Mouse (Mus musculus) embryonic facial prominence, embryonic 10.5 days (tissue): ENCODE measurements around the gene Adamts6. TPM values are rescaled to one million over a fixed set of nuclear protein-coding genes. Genes with fewer than 3 reads are reported as not detected.

Experiments used
- DNase-seq: peaks from one replicate; pipeline ENCODE4 v3.0.0-alpha.2; 2017; ENCODE audit warnings: low spot score
- H3K27ac ChIP-seq: fragments of 300-500 bp; sonication (generic); replicated peaks from 2 replicates; pipeline ENCODE4 v1.5.1; 2016; ENCODE audit warnings: mild to moderate bottlenecking
- H3K27me3 ChIP-seq: fragments of 300-500 bp; sonication (generic); replicated peaks from 2 replicates; pipeline ENCODE4 v1.6.1; 2016; ENCODE audit warnings: low read depth, mild to moderate bottlenecking; ENCODE audit not compliant: poor library complexity, severe bottlenecking
- H3K36me3 ChIP-seq: fragments of 300-500 bp; sonication (generic); replicated peaks from 2 replicates; pipeline ENCODE4 v1.6.1; 2016; ENCODE audit warnings: mild to moderate bottlenecking, moderate library complexity
- H3K4me1 ChIP-seq: fragments of 300-500 bp; sonication (generic); 2 replicates; pipeline ENCODE4 v1.6.1; 2016
- H3K4me3 ChIP-seq: fragments of 300-500 bp; sonication (generic); 2 replicates; pipeline ENCODE4 v1.5.1; 2016; ENCODE audit warnings: mild to moderate bottlenecking, moderate library complexity
- H3K9me3 ChIP-seq: fragments of 300-500 bp; sonication (generic); 2 replicates; pipeline ENCODE4 v1.6.1; 2016; ENCODE audit warnings: mild to moderate bottlenecking
- WGBS: fragments of 180-500 bp; shearing (Covaris S2); methylation state at CpG from one replicate; pipeline ENCODE4 v1.1.7; 2016; 5-methylcytosine and 5-hydroxymethylcytosine counted together
- polyA plus RNA-seq: library from polyadenylated mRNA; unstranded; fragments of >200 nt; fragmentation: Nextera tagmentation; extraction: Ambion mirVana; gene quantifications from 2 replicates; pipeline ENCODE4 v1.2.1, GENCODE M21; 2016

Adamts6 gene
- polyA plus RNA-seq, 1 experiment from 2014 or later: 3.6 TPM

GRCm38 (mm10) chr13:104482426-104483089, 194.9 kb downstream of the Adamts6 start:
- DNase-seq: peak; percentile 64
- H3K27me3 ChIP-seq: no peaks in the 10 kb centered on the region
- H3K4me3 ChIP-seq: no peak overlapping the region
- H3K36me3 ChIP-seq: peaks cover 12% of the 10 kb centered on the region; the same call in 1 of the 2 replicates
- peaks cover 17% of the 10 kb centered on the region for H3K4me1 ChIP-seq
- H3K9me3 ChIP-seq: no peaks in the 10 kb centered on the region
- 39% methylated on average over 8 of the region's 8 CpGs for WGBS
- peak overlapping the region; percentile 66 for H3K27ac ChIP-seq

- no peaks in the 10 kb centered on the region for H3K27me3 ChIP-seq
- 64% methylated on average over 12 of the region's 12 CpGs for WGBS
- H3K9me3 ChIP-seq: no peaks in the 10 kb centered on the region
- peak; percentile 30 for DNase-seq
- H3K4me1 ChIP-seq: peaks cover 17% of the 10 kb centered on the region
- H3K27ac ChIP-seq: peak overlapping the region; percentile 30; the same call in 1 of the 2 replicates
- H3K36me3 ChIP-seq: peaks cover 12% of the 10 kb centered on the region; the same call in 1 of the 2 replicates
- H3K4me3 ChIP-seq: no peak overlapping the region
Measured at GRCm38 (mm10) chr13:104483111-104483722, 195.6 kb downstream of the Adamts6 start.

- H3K9me3 ChIP-seq: no peaks in the 10 kb centered on the region
- H3K4me1 ChIP-seq: no peaks in the 10 kb centered on the region
- no peaks in the 10 kb centered on the region; the same call in 1 of the 2 replicates for H3K36me3 ChIP-seq
- no peak overlapping the region for H3K27ac ChIP-seq
- DNase-seq: no peak
- no peak overlapping the region for H3K4me3 ChIP-seq
- WGBS: 84% methylated on average over 4 of the region's 4 CpGs
- H3K27me3 ChIP-seq: no peaks in the 10 kb centered on the region
Measured at GRCm38 (mm10) chr13:104491046-104491811, 203.6 kb downstream of the Adamts6 start.

- Histone ChIP-seq H3K27ac (no peak overlapping the region), H3K4me1 (no peaks in the 10 kb centered on the region), H3K27me3 (no peaks in the 10 kb centered on the region), H3K9me3 (no peaks in the 10 kb centered on the region), H3K36me3 (no peaks in the 10 kb centered on the region; the same call in 1 of the 2 replicates), H3K4me3 (no peak overlapping the region)
- whole genome bisulfite sequencing: 82% methylated on average over 8 of the region's 8 CpGs
- DNase-seq: no peak
Measured at GRCm38 (mm10) chr13:104493466-104493993, 205.9 kb downstream of the Adamts6 start.

- Histone ChIP-seq H3K27me3 (no peaks in the 10 kb centered on the region), H3K36me3 (no peaks in the 10 kb centered on the region; the same call in 1 of the 2 replicates), H3K27ac (no peak overlapping the region), H3K4me1 (no peaks in the 10 kb centered on the region), H3K9me3 (no peaks in the 10 kb centered on the region), H3K4me3 (no peak overlapping the region)
- WGBS: 77% methylated on average over 8 of the region's 8 CpGs
- no peak for DNase-seq
Measured at GRCm38 (mm10) chr13:104494200-104494873, 206.7 kb downstream of the Adamts6 start.

- Histone ChIP-seq H3K4me3 (no peak overlapping the region), H3K4me1 (peaks cover 5% of the 10 kb centered on the region; the same call in 1 of the 2 replicates)
- DNase-seq: no peak
Measured at GRCm38 (mm10) chr13:104497592-104497991, 210.0 kb downstream of the Adamts6 start.

GRCm38 (mm10) chr13:104498669-104499068, 211.0 kb downstream of the Adamts6 start:
- DNase-seq: no peak
- WGBS: 94% methylated on average over 6 of the region's 6 CpGs
- H3K9me3 ChIP-seq: no peaks in the 10 kb centered on the region
- no peak overlapping the region for H3K27ac ChIP-seq
- no peaks in the 10 kb centered on the region; the same call in 1 of the 2 replicates for H3K36me3 ChIP-seq
- H3K4me3 ChIP-seq: no peak overlapping the region
- peaks cover 5% of the 10 kb centered on the region; the same call in 1 of the 2 replicates for H3K4me1 ChIP-seq
- H3K27me3 ChIP-seq: no peaks in the 10 kb centered on the region

More at GRCm38 (mm10) chr13:104497592-104497991, 210.0 kb downstream of the Adamts6 start:
- 83% methylated on average over 3 of the region's 3 CpGs for WGBS
- H3K27ac ChIP-seq: no peak overlapping the region
- H3K9me3 ChIP-seq: no peaks in the 10 kb centered on the region
- no peaks in the 10 kb centered on the region; the same call in 1 of the 2 replicates for H3K36me3 ChIP-seq
- no peaks in the 10 kb centered on the region for H3K27me3 ChIP-seq

- Histone ChIP-seq H3K27ac (no peak overlapping the region), H3K36me3 (no peaks in the 10 kb centered on the region; the same call in 1 of the 2 replicates), H3K27me3 (no peaks in the 10 kb centered on the region), H3K9me3 (no peaks in the 10 kb centered on the region), H3K4me1 (peaks cover 5% of the 10 kb centered on the region; the same call in 1 of the 2 replicates), H3K4me3 (no peak overlapping the region)
- no peak for DNase-seq
- 76% methylated on average over 9 of the region's 9 CpGs for WGBS
Measured at GRCm38 (mm10) chr13:104499116-104500040, 211.7 kb downstream of the Adamts6 start.

GRCm38 (mm10) chr13:104502406-104502805, 214.8 kb downstream of the Adamts6 start:
- Histone ChIP-seq H3K27ac (no peak overlapping the region), H3K4me1 (peaks cover 5% of the 10 kb centered on the region; the same call in 1 of the 2 replicates), H3K27me3 (no peaks in the 10 kb centered on the region), H3K36me3 (no peaks in the 10 kb centered on the region), H3K9me3 (no peaks in the 10 kb centered on the region), H3K4me3 (no peak overlapping the region)
- no peak for DNase-seq
- 93% methylated on average over 7 of the region's 7 CpGs for WGBS

GRCm38 (mm10) chr13:104504043-104504442, 216.4 kb downstream of the Adamts6 start:
- Histone ChIP-seq H3K36me3 (no peaks in the 10 kb centered on the region), H3K4me1 (peaks cover 9% of the 10 kb centered on the region), H3K27ac (no peak overlapping the region), H3K9me3 (no peaks in the 10 kb centered on the region), H3K4me3 (no peak overlapping the region), H3K27me3 (no peaks in the 10 kb centered on the region)
- DNase-seq: no peak
- 69% methylated on average over 1 of the region's 1 CpGs for WGBS

- WGBS: 89% methylated on average over 6 of the region's 6 CpGs
- H3K27me3 ChIP-seq: no peaks in the 10 kb centered on the region
- H3K36me3 ChIP-seq: no peaks in the 10 kb centered on the region
- H3K4me1 ChIP-seq: peaks cover 16% of the 10 kb centered on the region
- DNase-seq: no peak
- no peak overlapping the region for H3K4me3 ChIP-seq
- H3K9me3 ChIP-seq: no peaks in the 10 kb centered on the region
- no peak overlapping the region for H3K27ac ChIP-seq
Measured at GRCm38 (mm10) chr13:104506165-104506875, 218.7 kb downstream of the Adamts6 start.
